Mouse (Mus musculus): ENCODE results near the gene Fam228b. TPM values are rescaled to one million over a fixed set of nuclear protein-coding genes. Genes with fewer than 3 reads are reported as not detected.

Gene Fam228b
- total RNA-seq, 1 experiment, result 3.0 TPM

DNA sequence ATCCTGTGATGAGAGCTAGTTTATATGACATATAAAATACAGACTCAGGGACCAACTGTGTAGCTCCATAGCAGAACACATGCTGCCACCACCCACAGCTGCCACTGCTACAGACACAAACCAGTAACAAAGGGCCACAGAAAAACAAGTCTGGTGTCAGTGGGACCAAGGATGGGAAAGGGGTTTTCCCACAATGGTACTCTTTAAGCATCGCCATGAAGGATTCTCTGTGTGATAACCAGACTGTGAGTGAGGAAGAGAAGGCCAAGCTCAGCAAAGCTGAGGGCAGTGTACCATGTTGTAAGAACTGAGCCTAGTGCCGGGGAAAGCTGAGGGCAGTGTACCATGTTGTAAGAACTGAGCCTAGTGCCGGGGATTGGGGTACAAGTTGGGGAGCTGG is 77.9 kb downstream of the Fam228b start:
- H3K36me3 ChIP-seq (ENCODE audit: control insufficient read depth, insufficient read depth, low read length, poor library complexity, severe bottlenecking), result no peaks in the 10 kb centered on the region
- H3K4me1 ChIP-seq (ENCODE audit: control insufficient read depth in 2 of 2, insufficient read depth in 2 of 2, low read length in 2 of 2, poor library complexity in 1 of 2), result no peaks in the 10 kb centered on the region
- TF ChIP-seq HCFC1 (IDR thresholded peaks at IDR 0.05; ENCODE audit: borderline replicate concordance, insufficient read depth, low read length) (no peak), CHD2 (IDR thresholded peaks at IDR 0.05; ENCODE audit: low read depth, low read length) (no peak), MAFK (IDR thresholded peaks at IDR 0.05; ENCODE audit: insufficient read depth, low read depth, low read length) (no peak), ZC3H11A (IDR thresholded peaks at IDR 0.05; ENCODE audit: borderline replicate concordance, low read depth, low read length) (no peak), ZNF384 (IDR thresholded peaks at IDR 0.05; ENCODE audit: low read depth, low read length) (no peak)
- no peak overlapping the region for H3K9ac ChIP-seq (ENCODE audit: insufficient read depth, low read depth, low read length, poor library complexity, severe bottlenecking)
- DNase-seq (ENCODE audit: low read depth, low spot score), result no peak
- no peaks in the 10 kb centered on the region for H3K9me3 ChIP-seq (ENCODE audit: control insufficient read depth, insufficient read depth, low read depth, low read length)
- in situ Hi-C loops (cut with MboI; ENCODE audit: low sequenced_read_pairs in 2 of 2, unreplicated experiment in 2 of 2), result no loop called here
- no peak overlapping the region for H3K4me3 ChIP-seq (ENCODE audit: insufficient read depth in 1 of 2, low read depth in 1 of 2, low read length in 2 of 2, poor library complexity in 1 of 2, severe bottlenecking in 1 of 2)
- H3K27ac ChIP-seq (ENCODE audit: insufficient read depth, low read depth, low read length, poor library complexity, severe bottlenecking), result no peak overlapping the region

Other genes starting within 250 kb of the Fam228b start
- gene Itsn2, start 176.6 kb downstream of the Fam228b start, total RNA-seq (2012; rRNA removed), result 35.2 and 35.4 TPM in 2 replicates
- gene Gm3625, start 176.3 kb downstream of the Fam228b start, total RNA-seq (2012; rRNA removed), result not detected in 2 replicates
- gene Fam228a, start 30.8 kb downstream of the Fam228b start, total RNA-seq (2012; rRNA removed), result 0.31 and 0.58 TPM in 2 replicates
- 0.26 and 1.8 TPM in 2 replicates for gene Pfn4, start 245 bp downstream of the Fam228b start, total RNA-seq (2012; rRNA removed)
- 79.9 and 119 TPM in 2 replicates for gene Sf3b6, start 48.3 kb upstream of the Fam228b start, total RNA-seq (2012; rRNA removed)
- 4.1 and 5.7 TPM in 2 replicates for gene Fkbp1b, start 72.3 kb upstream of the Fam228b start, total RNA-seq (2012; rRNA removed)
- gene Wdcp, start 74.0 kb upstream of the Fam228b start, total RNA-seq (2012; rRNA removed), result 17.1 and 19.5 TPM in 2 replicates
- gene Mfsd2b, start 105.1 kb upstream of the Fam228b start, total RNA-seq (2012; rRNA removed), result 2.4 and 3.2 TPM in 2 replicates
- 67.8 and 93.7 TPM in 2 replicates for gene Ubxn2a, start 138.4 kb upstream of the Fam228b start, total RNA-seq (2012; rRNA removed)
- gene Atad2b, start 148.1 kb upstream of the Fam228b start, total RNA-seq (2012; rRNA removed), result 16.8 and 22.4 TPM in 2 replicates

Measured in ES-E14 (cell line).